Mouse (Mus musculus): ENCODE data around the gene Smyd5. TPM values are rescaled to one million over a fixed set of nuclear protein-coding genes. Genes with fewer than 3 reads are reported as not detected.
A peak's percentile ranks its signal among the peaks of the same experiment; 100 is the strongest.
"Not testable (repeated sequence)": the region's sequence is repeated elsewhere in the genome, so short reads cannot be mapped to it uniquely, and the experiment has no call there.

Gene Smyd5
- polyA plus RNA-seq, 1 experiment from 2014 or later: 52.7 TPM

DNA sequence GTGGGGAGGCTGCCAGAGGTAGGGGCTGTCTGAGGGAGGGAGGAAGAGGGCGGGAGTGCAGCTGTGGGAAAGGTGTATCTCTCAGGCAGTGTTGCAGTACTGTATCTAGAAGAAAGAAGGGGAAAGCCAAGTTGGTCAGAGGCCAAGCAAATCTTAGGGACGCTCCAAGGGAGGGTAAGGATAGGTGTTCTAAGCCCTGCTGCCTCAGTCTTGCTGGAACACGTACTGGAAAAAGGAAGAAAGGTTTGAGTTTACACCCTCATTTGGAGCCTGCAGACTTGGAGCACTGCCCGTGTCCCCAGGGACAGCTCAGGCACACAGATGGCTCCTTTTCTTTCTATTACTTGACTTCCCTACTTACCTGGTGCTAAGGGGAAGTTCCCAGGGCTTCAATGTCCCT lies 9.4 kb downstream of the Smyd5 start:
- H3K4me2 ChIP-seq (ENCODE audit: low read depth, low read length, severe bottlenecking): no peak overlapping the region
- ATAC-seq (replicated peaks; ENCODE audit: low FRiP score): no peak
- WGBS: 94% methylated on average over 4 of the region's 4 CpGs

DNA sequence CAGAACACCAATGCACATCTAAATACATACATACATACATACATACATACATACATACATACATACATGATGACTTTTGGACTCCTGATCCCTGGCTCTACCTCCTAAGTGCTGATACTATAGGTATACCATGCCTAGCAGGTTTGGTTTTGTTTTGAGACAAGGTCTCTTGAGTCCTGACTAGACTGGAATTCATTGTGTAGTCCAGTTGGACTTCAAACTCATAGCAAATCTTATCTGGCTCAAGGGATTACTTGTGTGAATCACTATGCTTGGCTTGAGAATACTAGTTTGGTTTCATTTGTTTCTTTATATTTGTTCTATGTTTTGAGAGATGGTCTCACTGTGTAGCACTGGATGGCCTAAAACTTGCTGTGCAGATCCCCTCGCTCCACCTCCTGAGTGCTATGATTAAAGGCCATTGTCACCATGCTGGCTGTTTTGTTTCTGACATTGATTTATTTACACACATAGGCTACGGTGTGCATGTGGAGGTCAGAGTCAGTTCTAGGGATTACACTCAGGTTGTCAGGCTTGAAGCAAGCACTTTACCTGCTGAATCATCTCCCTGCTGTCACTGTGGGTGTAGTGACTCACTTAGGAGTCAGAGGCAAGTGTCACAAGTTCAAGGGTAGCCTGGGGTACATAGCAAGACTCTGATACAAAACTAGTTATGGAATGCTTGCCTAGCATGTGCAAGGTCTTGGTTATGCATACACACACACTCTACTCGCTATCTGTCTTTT lies 11.9 kb downstream of the Smyd5 start:
- Histone ChIP-seq H3K27me3 (ENCODE audit: control insufficient read depth, insufficient read depth, low read length) (no peaks in the 10 kb centered on the region), H3K4me2 (ENCODE audit: low read depth, low read length, severe bottlenecking) (no peak overlapping the region), H3K4me3 (ENCODE audit: low read depth, low read length) (no peak overlapping the region), H3K4me1 (replicated peaks; ENCODE audit: control insufficient read depth, insufficient read depth, low read length) (no peaks in the 10 kb centered on the region), H3K36me3 (ENCODE audit: control insufficient read depth, insufficient read depth, low read length) (no peaks in the 10 kb centered on the region; the same call in 1 of the 2 replicates), H3K9me3 (ENCODE audit: control insufficient read depth, low read length) (no peaks in the 10 kb centered on the region), H3K9ac (ENCODE audit: low read length) (no peak overlapping the region), H3K27ac (ENCODE audit: low read depth, low read length) (no peak overlapping the region)
- no peak for DNase-seq (ENCODE audit: low spot score)
- 94% methylated on average over 3 of the region's 3 CpGs for WGBS
- ATAC-seq (replicated peaks; ENCODE audit: low FRiP score): no peak

More for the DNA sequence above, 9.4 kb downstream of the Smyd5 start:
- Histone ChIP-seq H3K4me3 (ENCODE audit: low read depth, low read length) (no peak overlapping the region), H3K27ac (ENCODE audit: low read depth, low read length) (no peak overlapping the region), H3K36me3 (ENCODE audit: control insufficient read depth, insufficient read depth, low read length) (no peaks in the 10 kb centered on the region; the same call in 1 of the 2 replicates), H3K9me3 (ENCODE audit: control insufficient read depth, low read length) (no peaks in the 10 kb centered on the region), H3K9ac (ENCODE audit: low read length) (no peak overlapping the region), H3K4me1 (replicated peaks; ENCODE audit: control insufficient read depth, insufficient read depth, low read length) (no peaks in the 10 kb centered on the region), H3K27me3 (ENCODE audit: control insufficient read depth, insufficient read depth, low read length) (no peaks in the 10 kb centered on the region)
- DNase-seq (ENCODE audit: low spot score): no peak

DNA sequence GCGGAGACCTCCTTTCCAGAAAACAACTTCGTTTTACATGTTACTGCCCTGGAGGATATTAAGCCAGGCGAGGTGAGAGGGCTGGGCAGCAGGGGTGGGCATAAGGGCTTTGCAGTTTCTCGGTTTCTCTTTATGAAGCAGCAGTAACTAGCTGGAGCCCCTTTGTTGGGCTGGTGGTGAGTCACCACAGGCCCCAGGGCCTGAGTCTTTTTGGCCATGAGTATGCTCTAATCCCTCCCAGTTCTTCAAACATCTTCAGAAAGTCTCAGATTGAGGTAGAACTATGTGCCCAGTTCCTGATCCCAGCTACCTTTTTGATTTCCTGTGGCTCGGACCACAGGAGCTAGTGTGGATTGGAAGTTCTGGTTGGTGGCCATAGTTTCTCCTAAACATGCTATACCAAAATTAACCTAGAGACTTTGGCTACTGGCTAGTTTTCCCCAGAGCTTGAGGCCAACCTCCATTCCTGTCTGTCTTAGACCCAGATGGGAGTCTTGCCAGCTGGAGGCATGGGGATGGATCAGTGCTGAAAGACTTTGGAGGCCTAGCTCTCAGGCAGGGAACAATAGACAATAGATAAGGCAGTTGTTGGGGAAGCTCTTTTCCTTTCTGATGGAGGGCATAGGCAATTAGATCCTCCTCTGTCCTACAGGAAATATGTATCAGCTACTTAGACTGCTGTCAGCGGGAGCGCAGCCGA lies 12.6 kb downstream of the Smyd5 start:
- H3K27ac ChIP-seq (ENCODE audit: low read depth, low read length): no peak overlapping the region
- no peak overlapping the region for H3K4me2 ChIP-seq (ENCODE audit: low read depth, low read length, severe bottlenecking)
- no peaks in the 10 kb centered on the region for H3K4me1 ChIP-seq (replicated peaks; ENCODE audit: control insufficient read depth, insufficient read depth, low read length)
- no peak overlapping the region for H3K9ac ChIP-seq (ENCODE audit: low read length)
- no peaks in the 10 kb centered on the region for H3K9me3 ChIP-seq (ENCODE audit: control insufficient read depth, low read length)
- no peak for DNase-seq (ENCODE audit: low spot score)
- H3K4me3 ChIP-seq (ENCODE audit: low read depth, low read length): no peak overlapping the region
- no peaks in the 10 kb centered on the region; the same call in 1 of the 2 replicates for H3K36me3 ChIP-seq (ENCODE audit: control insufficient read depth, insufficient read depth, low read length)
- no peaks in the 10 kb centered on the region for H3K27me3 ChIP-seq (ENCODE audit: control insufficient read depth, insufficient read depth, low read length)
- WGBS: 91% methylated on average over 8 of the region's 8 CpGs
- ATAC-seq (replicated peaks; ENCODE audit: low FRiP score): no peak

DNA sequence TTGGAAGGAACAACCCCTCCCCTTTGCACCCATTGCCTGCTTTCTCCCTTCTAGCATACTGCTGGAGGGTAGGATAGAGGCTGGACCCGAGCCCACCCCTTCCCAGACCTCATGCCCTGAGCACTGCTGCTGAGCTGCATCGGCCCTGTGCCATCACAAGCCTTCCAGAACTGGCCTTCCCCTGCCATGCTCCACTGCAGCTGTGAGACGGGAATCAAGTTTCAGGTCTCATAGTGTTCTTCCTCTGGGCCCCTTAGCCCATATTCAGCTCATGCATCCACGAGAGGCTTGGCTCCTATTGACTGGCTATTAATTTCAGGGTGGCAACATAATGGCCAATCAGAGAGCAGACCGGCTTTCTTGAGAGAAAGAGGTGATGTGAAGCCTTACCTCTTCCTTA lies 13.5 kb downstream of the Smyd5 start:
- Histone ChIP-seq H3K36me3 (ENCODE audit: control insufficient read depth, insufficient read depth, low read length) (no peaks in the 10 kb centered on the region; the same call in 1 of the 2 replicates), H3K4me1 (replicated peaks; ENCODE audit: control insufficient read depth, insufficient read depth, low read length) (no peaks in the 10 kb centered on the region)

DNA sequence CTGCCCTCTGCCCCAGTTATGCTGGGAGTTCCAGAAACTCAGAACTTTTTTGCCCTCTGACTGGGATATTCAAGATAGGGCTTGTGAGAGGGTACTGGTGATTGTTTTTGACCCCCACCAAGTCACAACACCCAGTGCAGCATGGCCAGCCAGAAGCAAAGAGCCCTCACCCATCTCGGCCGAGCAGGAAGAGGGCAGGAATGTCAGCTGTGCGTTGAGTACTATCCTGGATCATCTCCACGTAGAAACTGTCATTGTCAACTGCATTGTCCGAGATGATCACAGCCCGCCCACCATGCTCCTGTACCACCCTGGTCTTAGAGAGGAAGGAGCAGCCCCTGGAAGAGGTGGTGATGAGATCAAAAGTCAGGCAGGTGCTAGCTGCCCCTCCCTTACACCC lies 15.6 kb downstream of the Smyd5 start:
- DNase-seq (ENCODE audit: low spot score) (no peak), ATAC-seq (replicated peaks; ENCODE audit: low FRiP score) (no peak)
- Histone ChIP-seq H3K4me1 (replicated peaks; ENCODE audit: control insufficient read depth, insufficient read depth, low read length) (no peaks in the 10 kb centered on the region), H3K9ac (ENCODE audit: low read length) (no peak overlapping the region), H3K36me3 (ENCODE audit: control insufficient read depth, insufficient read depth, low read length) (no peaks in the 10 kb centered on the region), H3K4me3 (ENCODE audit: low read depth, low read length) (no peak overlapping the region), H3K27ac (ENCODE audit: low read depth, low read length) (no peak overlapping the region), H3K4me2 (ENCODE audit: low read depth, low read length, severe bottlenecking) (no peak overlapping the region), H3K27me3 (ENCODE audit: control insufficient read depth, insufficient read depth, low read length) (no peaks in the 10 kb centered on the region), H3K9me3 (ENCODE audit: control insufficient read depth, low read length) (no peaks in the 10 kb centered on the region)
- 94% methylated on average over 6 of the region's 6 CpGs for WGBS

More for the DNA sequence above, 13.5 kb downstream of the Smyd5 start:
- DNase-seq (ENCODE audit: low spot score) (no peak), ATAC-seq (replicated peaks; ENCODE audit: low FRiP score) (no peak)
- no peaks in the 10 kb centered on the region for H3K27me3 ChIP-seq (ENCODE audit: control insufficient read depth, insufficient read depth, low read length)
- H3K27ac ChIP-seq (ENCODE audit: low read depth, low read length): no peak overlapping the region
- no peak overlapping the region for H3K4me3 ChIP-seq (ENCODE audit: low read depth, low read length)
- WGBS: 86% methylated on average over 5 of the region's 5 CpGs
- H3K4me2 ChIP-seq (ENCODE audit: low read depth, low read length, severe bottlenecking): no peak overlapping the region
- H3K9me3 ChIP-seq (ENCODE audit: control insufficient read depth, low read length): no peaks in the 10 kb centered on the region
- H3K9ac ChIP-seq (ENCODE audit: low read length): no peak overlapping the region

DNA sequence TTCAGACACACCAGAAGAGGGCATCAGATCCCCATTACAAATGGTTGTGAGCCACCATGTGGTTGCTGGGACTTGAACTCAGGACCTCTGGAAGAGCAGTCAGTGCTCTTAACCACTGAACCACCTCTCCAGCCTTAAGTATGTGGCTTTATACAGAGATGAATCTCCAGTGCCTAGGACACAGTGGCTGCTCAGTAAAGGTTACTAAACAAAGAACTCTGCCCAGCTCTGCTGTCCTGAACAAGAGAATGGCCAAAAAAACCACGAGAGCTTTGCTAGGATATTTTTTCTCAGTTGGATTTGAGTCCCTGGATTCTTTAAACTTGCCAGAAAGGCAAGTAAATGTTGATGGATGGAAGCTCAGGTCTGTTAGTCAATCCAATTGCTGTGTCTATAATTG lies 18.4 kb downstream of the Smyd5 start:
- not testable (repeated sequence) for H3K27ac ChIP-seq (ENCODE audit: low read depth, low read length); H3K27me3 ChIP-seq (ENCODE audit: control insufficient read depth, insufficient read depth, low read length); H3K9ac ChIP-seq (ENCODE audit: low read length); H3K4me3 ChIP-seq (ENCODE audit: low read depth, low read length); ATAC-seq (replicated peaks; ENCODE audit: low FRiP score); DNase-seq (ENCODE audit: low spot score); H3K36me3 ChIP-seq (ENCODE audit: control insufficient read depth, insufficient read depth, low read length); H3K9me3 ChIP-seq (ENCODE audit: control insufficient read depth, low read length)
- Histone ChIP-seq H3K4me2 (ENCODE audit: low read depth, low read length, severe bottlenecking) (peak overlapping the region; percentile 82; the same call in 1 of the 2 replicates), H3K4me1 (replicated peaks; ENCODE audit: control insufficient read depth, insufficient read depth, low read length) (peaks cover 10% of the 10 kb centered on the region)
- 67% methylated on average over 1 of the region's 1 CpGs for WGBS

DNA sequence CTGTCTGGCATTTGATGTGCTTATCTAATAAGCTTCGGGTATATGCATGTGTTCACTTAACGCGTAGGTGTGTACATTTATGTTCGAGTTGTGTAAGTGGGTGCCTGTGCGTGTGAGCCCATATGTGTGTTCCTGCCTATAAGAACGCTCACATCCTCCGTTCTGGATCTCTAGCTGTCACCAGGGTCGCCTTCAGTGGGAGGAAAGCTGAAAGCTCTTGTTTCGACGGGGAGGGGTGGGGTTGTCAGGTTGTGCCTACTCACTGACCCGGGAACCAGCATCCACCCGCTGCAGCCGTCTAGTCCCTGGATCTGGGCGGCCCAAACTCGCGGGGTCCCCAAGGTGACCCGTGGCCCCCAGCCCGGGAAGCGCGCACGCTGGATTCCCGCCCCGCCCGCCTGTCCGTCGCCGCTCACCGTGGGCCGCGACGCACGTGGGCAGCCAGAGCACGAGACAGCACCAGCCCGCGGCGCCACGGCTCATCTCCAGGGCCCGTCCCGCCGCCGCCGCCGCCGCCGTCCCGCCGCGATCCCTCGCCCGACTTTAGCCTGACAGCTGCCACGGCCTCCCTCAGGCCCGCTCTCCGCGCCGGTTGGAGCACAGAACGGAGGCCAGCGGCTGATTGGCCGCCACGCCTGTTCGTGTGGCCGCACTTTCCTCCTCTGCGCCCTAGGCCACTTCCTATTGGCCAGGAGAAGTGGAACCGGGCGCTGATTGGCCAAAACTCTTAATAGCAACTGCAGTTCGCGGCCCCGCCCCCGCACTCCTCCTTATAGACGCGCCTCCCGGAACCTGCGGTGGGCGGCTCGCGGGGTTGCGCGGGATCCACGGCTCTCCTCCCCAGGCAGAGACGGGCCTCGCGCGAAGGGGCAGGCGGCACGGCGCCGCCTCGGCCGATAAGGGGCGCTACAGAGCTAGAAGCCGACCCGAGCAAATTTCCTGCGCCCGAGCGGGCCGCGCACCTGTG lies 19.2 kb downstream of the Smyd5 start, which contains the start of gene Cct7:
Cct7 (plus strand) TSS at position 818 of the 967 bp plus-strand sequence.
- Histone ChIP-seq H3K4me3 (ENCODE audit: low read depth, low read length) (peak within 1 kb of the TSS; percentile 65), H3K9ac (ENCODE audit: low read length) (peak within 1 kb of the TSS; percentile 92), H3K27me3 (ENCODE audit: control insufficient read depth, insufficient read depth, low read length) (no peaks in the 10 kb centered on the region), H3K36me3 (ENCODE audit: control insufficient read depth, insufficient read depth, low read length) (no peaks in the 10 kb centered on the region), H3K4me2 (ENCODE audit: low read depth, low read length, severe bottlenecking) (peak within 1 kb of the TSS; percentile 86), H3K9me3 (ENCODE audit: control insufficient read depth, low read length) (no peaks in the 10 kb centered on the region), H3K27ac (ENCODE audit: low read depth, low read length) (peak within 1 kb of the TSS; percentile 89), H3K4me1 (replicated peaks; ENCODE audit: control insufficient read depth, insufficient read depth, low read length) (peaks cover 10% of the 10 kb centered on the region)
- DNase-seq (ENCODE audit: low spot score): peak; percentile 99
- WGBS: 3% methylated on average over 90 of the region's 96 CpGs
- peak; percentile 96 for ATAC-seq (replicated peaks; ENCODE audit: low FRiP score)

Measured in forebrain, embryonic 11.5 days (tissue).